Mouse (Mus musculus): ENCODE data around the gene Spats1. TPM values are rescaled to one million over a fixed set of nuclear protein-coding genes. Genes with fewer than 3 reads are reported as not detected.
"Not testable (repeated sequence)": the region's sequence is repeated elsewhere in the genome, so short reads cannot be mapped to it uniquely, and the experiment has no call there.

The Spats1 gene
- polyA plus RNA-seq, 1 experiment from 2014 or later: 1.8 TPM

DNA sequence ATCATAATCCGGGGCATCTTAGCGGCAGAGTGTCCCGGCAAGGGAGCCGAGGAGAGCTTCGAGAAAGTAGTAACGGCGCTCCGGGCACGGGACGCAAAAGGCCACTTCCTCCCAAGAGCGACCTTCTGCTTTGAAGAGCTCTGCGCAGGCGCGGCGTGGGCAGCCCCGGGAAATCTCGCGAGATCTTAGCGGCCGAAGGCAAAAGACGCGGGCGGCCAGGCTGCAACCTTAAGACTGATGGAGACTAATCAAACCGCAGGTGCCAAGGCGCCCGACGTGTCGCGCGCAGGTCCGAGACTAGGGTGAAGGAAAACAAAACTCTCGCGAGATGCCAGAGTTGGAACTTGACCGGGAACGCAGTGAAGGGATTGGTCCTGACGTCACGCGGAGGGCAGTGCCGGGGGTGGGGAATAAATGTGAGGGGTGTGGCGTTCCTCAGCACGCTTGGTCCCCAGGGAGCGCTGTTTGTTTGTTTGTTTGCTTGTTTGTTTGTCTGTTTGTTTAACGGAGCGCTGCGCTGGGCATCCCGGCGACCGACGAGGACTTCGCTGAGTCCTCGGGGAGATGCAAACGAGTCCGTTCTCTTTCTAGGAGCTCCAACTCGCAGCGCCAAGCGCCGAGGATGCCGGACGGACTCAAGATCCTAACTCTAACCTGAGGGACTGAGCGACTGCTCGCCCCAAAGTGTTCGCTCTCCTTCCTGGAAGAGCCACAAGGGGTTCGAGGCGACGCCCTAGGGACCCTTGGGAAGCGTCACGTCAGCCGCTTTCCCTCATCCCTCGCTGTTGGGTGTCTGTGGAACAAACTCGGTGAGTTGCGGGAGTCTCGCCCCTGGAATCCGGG is 41.6 kb downstream of the Spats1 start, which contains the start of gene Cdc5l:
Gene Cdc5l, minus strand, starts transcription at position 319 of the 843 bp plus-strand sequence.
- Histone ChIP-seq H3K27ac (replicated peaks) (peak within 1 kb of the TSS; percentile 94), H3K9me3 (no peaks in the 10 kb centered on the region), H3K36me3 (no peaks in the 10 kb centered on the region), H3K4me3 (peak within 1 kb of the TSS; percentile 61), H3K27me3 (no peaks in the 10 kb centered on the region), H3K4me2 (peak within 1 kb of the TSS; percentile 83), H3K9ac (peak within 1 kb of the TSS; percentile 73), H3K4me1 (replicated peaks) (peaks cover 29% of the 10 kb centered on the region)
- WGBS: under 1% methylated on average over 73 of the region's 73 CpGs
- peak; percentile 99 for ATAC-seq (ENCODE audit: low FRiP score, low read depth)

DNA sequence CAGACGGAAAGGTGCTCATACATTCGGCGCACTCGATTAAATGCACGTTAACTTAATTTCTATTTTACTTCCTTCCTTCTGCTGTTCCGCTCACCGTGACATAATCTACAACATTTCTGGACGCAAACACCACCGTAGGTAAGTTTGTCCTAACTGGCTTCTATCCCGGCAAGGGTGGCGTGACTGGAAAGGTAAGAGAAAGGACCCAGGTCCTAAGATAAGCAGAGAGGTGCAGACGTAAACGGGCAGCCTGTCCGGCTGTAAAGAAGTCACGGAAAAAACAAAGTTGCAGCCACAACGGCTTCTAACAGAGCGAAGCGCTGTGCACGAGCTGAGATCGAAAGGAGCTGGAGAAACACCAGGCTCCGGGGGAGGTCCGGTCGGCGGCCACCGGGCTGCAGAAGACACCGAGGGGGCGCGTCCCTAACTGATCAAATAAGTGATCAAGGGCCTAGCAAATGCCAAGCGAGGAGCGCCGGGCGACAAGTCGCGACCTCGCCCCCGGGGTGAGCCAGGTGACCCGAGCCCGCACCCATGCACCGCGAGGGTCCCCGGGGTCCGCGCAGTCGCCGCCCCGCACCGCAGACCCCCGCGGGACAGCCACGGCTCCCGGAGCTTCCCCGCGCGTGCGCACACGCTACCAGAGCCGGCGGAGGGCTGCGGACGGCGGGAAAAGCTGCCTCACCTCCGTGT is 42.4 kb downstream of the Spats1 start:
- Histone ChIP-seq H3K27ac (replicated peaks) (peak overlapping the region; percentile 94), H3K4me3 (peak overlapping the region; percentile 61), H3K9ac (peak overlapping the region; percentile 73), H3K36me3 (no peaks in the 10 kb centered on the region; the same call in 1 of the 2 replicates), H3K4me1 (replicated peaks) (peaks cover 29% of the 10 kb centered on the region), H3K4me2 (peak overlapping the region; percentile 83), H3K9me3 (no peaks in the 10 kb centered on the region), H3K27me3 (no peaks in the 10 kb centered on the region)
- ATAC-seq (ENCODE audit: low FRiP score, low read depth): peak; percentile 82
- WGBS: 1% methylated on average over 61 of the region's 62 CpGs

DNA sequence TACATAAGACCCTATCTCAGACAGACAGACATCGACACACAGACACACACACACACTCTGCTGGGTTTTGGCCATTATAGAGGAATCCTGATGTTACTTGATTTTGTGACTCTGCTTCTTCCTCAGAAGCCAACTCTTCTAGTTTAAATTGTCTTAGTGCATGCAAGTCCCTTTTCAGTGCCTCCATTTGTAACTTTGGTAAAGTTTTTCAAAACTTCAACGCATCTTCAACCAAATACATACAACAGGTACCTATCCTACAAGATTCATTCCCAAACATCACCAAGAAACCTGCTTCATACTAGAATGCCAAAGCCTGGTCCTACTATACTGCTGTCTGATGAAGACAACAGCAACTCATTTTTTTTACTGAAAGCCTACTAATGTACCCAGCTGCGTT is 43.2 kb downstream of the Spats1 start:
- Histone ChIP-seq H3K36me3 (peaks cover 6% of the 10 kb centered on the region; the same call in 1 of the 2 replicates), H3K27me3 (no peaks in the 10 kb centered on the region), H3K9ac (peak overlapping the region; percentile 73; the same call in 1 of the 2 replicates), H3K4me2 (peak overlapping the region; percentile 83), H3K9me3 (no peaks in the 10 kb centered on the region), H3K4me3 (peak overlapping the region; percentile 61), H3K4me1 (replicated peaks) (peaks cover 29% of the 10 kb centered on the region), H3K27ac (replicated peaks) (no peak overlapping the region)
- ATAC-seq (ENCODE audit: low FRiP score, low read depth): no peak
- 86% methylated on average over 3 of the region's 3 CpGs for WGBS

DNA sequence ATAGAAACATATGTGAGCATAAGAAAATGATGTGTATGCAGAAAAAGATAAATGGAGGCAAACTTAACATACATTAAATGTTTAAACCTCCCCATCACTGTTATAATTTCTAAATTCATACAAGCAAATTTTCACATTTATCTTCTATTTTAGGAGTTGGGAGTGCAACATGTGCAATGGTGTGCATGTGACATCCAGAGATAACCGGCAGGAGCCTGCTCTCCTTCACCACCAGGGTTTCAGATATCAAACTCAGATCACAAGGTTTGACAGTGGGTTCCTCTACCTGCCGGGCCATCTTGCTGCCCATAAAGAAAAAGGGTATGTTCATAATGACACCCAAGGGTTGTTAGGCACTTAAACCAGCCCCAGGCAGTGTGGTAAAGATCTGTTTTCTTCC is 57.8 kb downstream of the Spats1 start:
- H3K9ac ChIP-seq: no peak overlapping the region
- no peak for ATAC-seq (ENCODE audit: low FRiP score, low read depth)
- no peaks in the 10 kb centered on the region for H3K9me3 ChIP-seq
- WGBS: 89% methylated on average over 2 of the region's 2 CpGs
- H3K4me3 ChIP-seq: no peak overlapping the region
- H3K4me1 ChIP-seq (replicated peaks): no peaks in the 10 kb centered on the region
- H3K27me3 ChIP-seq: no peaks in the 10 kb centered on the region
- no peak overlapping the region for H3K27ac ChIP-seq (replicated peaks)
- no peak overlapping the region for H3K4me2 ChIP-seq
- peaks cover 57% of the 10 kb centered on the region for H3K36me3 ChIP-seq

DNA sequence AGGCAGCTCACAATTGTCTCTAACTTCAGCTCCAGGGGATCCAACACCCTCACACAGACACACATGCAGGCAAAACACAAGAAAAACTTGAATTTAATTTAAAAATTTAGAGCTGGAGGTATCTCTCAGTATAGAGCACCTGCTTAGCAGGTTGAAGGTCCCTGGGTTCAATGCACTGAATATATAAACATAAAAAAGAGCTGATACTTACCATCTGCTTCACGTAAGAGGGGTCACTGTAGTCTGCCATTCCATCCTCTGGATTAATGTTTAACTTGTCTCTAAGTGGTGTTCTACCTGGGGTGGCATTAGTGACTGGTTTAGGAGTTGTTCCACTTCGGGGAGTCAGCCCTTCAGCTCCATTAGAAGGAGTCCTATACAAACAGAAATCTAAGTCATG is 63.6 kb downstream of the Spats1 start:
- H3K9ac ChIP-seq; H3K27ac ChIP-seq (replicated peaks); H3K27me3 ChIP-seq; H3K4me1 ChIP-seq (replicated peaks); H3K4me2 ChIP-seq; H3K9me3 ChIP-seq; ATAC-seq (ENCODE audit: low FRiP score, low read depth); H3K4me3 ChIP-seq: not testable (repeated sequence)
- 92% methylated on average over 2 of the region's 2 CpGs for WGBS
- peaks cover 74% of the 10 kb centered on the region for H3K36me3 ChIP-seq

DNA sequence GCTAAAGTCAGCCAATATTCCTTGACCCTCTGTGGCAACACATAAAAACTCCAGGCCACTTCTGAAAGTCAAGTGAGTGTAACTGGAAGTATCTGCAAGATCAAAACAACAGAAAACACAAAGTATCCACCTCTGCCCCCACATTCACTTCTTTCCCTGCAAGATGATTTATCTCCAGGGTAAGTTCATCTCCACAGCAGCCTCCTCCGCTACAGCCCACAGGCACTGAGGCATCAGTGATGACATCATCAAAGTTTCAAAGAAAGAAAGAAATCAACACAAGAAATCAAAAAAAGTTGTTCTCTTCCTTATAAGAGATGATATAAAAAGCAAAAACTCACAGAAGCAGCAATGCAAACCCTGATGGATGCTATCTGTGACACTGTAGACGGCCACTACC is 66.5 kb downstream of the Spats1 start:
- H3K9me3 ChIP-seq: no peaks in the 10 kb centered on the region
- no peak for ATAC-seq (ENCODE audit: low FRiP score, low read depth)
- 83% methylated on average over 2 of the region's 2 CpGs for WGBS
- no peak overlapping the region for H3K4me2 ChIP-seq
- H3K4me3 ChIP-seq: no peak overlapping the region
- no peak overlapping the region for H3K9ac ChIP-seq
- H3K36me3 ChIP-seq: peaks cover 73% of the 10 kb centered on the region
- H3K27me3 ChIP-seq: no peaks in the 10 kb centered on the region
- H3K27ac ChIP-seq (replicated peaks): no peak overlapping the region
- no peaks in the 10 kb centered on the region for H3K4me1 ChIP-seq (replicated peaks)

DNA sequence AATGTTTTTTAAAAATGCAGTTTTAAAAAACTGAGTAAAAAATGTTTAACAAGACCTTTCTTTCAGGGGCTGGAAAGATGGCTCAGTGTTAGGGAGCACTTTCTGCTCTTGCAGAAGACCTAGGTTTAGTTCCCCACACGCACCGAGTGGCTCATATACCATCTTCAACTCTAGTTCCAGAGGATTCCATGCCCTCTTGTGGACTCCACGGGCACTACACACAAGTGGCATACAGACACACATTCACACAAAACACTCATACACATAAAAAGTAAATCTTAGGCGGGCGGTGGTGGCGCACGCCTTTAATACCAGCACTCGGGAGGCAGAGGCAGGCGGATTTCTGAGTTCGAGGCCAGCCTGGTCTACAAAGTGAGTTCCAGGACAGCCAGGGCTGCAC is 68.9 kb downstream of the Spats1 start:
- Histone ChIP-seq H3K27ac (replicated peaks) (no peak overlapping the region), H3K27me3 (no peaks in the 10 kb centered on the region), H3K9me3 (no peaks in the 10 kb centered on the region), H3K4me1 (replicated peaks) (peaks cover 4% of the 10 kb centered on the region; the same call in 1 of the 2 replicates), H3K4me2 (no peak overlapping the region), H3K9ac (no peak overlapping the region), H3K4me3 (no peak overlapping the region), H3K36me3 (peaks cover 57% of the 10 kb centered on the region)
- ATAC-seq (ENCODE audit: low FRiP score, low read depth): no peak
- WGBS: 95% methylated on average over 10 of the region's 10 CpGs

DNA sequence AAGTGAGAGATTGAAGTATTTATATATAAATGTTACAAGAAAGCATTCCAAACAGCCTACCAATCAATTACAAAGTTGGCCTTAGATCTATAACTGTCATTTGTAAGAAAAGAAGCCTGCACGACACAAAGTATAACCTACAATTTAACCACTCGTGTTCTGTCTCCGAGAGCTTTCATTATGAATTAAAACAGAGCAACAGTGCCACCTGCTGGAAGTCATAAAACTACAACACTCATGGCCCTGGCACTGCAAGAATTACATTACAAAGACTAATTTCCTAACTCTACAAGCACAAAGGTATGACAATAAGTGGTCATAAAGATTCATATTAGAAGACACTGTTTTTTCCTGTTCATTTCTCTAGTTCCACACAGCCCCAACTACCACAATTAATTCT is 72.0 kb downstream of the Spats1 start:
- H3K4me1 ChIP-seq (replicated peaks): peaks cover 8% of the 10 kb centered on the region; the same call in 1 of the 2 replicates
- no peak overlapping the region for H3K4me2 ChIP-seq
- peak; percentile 15; the same call in 1 of the 2 replicates for ATAC-seq (ENCODE audit: low FRiP score, low read depth)
- H3K4me3 ChIP-seq: no peak overlapping the region
- H3K9me3 ChIP-seq: no peaks in the 10 kb centered on the region
- WGBS: 8% methylated on average over 3 of the region's 3 CpGs
- no peaks in the 10 kb centered on the region for H3K27me3 ChIP-seq
- H3K27ac ChIP-seq (replicated peaks): no peak overlapping the region
- H3K9ac ChIP-seq: no peak overlapping the region
- H3K36me3 ChIP-seq: peaks cover 32% of the 10 kb centered on the region

DNA sequence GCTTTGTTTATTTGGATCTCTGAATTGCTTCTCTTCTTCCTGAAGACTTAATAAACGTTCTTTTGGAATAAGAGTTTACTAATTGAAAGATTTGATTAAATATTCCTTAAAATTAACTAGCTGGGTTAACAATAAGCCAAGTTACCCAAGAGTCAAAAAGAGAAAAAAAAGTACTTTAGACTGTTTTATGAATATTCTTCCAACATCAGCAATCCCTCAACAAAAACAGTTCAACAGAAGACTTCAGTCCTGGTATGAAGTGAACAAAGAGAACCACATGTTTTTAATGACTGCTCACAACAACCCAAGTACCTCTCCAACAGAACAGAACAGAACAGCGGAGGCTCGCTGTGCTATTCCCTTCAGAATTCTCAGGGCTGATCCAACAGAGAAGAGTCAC is 72.6 kb downstream of the Spats1 start:
- Histone ChIP-seq H3K4me2 (no peak overlapping the region), H3K9ac (no peak overlapping the region), H3K4me1 (replicated peaks) (peaks cover 8% of the 10 kb centered on the region; the same call in 1 of the 2 replicates), H3K36me3 (peaks cover 29% of the 10 kb centered on the region), H3K27ac (replicated peaks) (no peak overlapping the region), H3K9me3 (no peaks in the 10 kb centered on the region), H3K27me3 (no peaks in the 10 kb centered on the region), H3K4me3 (no peak overlapping the region)
- 82% methylated on average over 3 of the region's 3 CpGs for WGBS
- 0 out of 2 replicates have a peak, but pooled peaks have one; percentile 15 for ATAC-seq (ENCODE audit: low FRiP score, low read depth)

DNA sequence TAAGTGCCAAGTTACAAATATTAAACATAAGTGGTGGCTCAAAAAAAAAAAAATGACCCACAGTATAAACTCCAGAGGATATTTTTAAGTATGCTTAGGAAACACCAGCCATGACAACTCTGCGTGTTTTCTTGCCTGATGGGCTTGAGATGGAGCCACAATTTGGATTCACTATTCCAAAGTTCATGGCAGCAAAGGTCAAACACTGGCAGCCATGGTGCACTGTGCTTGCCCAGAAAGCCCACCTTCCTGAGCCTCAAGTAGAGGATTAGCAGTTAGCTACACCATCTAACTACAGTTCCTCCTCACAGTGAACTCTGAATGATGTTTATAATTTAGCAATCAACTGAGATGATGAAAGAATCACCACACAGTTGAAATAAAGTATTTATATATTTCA is 73.1 kb downstream of the Spats1 start:
- Histone ChIP-seq H3K9ac (no peak overlapping the region), H3K36me3 (peaks cover 24% of the 10 kb centered on the region), H3K4me2 (no peak overlapping the region), H3K27ac (replicated peaks) (no peak overlapping the region), H3K27me3 (no peaks in the 10 kb centered on the region), H3K4me1 (replicated peaks) (peaks cover 8% of the 10 kb centered on the region; the same call in 1 of the 2 replicates), H3K9me3 (no peaks in the 10 kb centered on the region), H3K4me3 (no peak overlapping the region)
- WGBS: 95% methylated on average over 1 of the region's 1 CpGs
- ATAC-seq (ENCODE audit: low FRiP score, low read depth): no peak

DNA sequence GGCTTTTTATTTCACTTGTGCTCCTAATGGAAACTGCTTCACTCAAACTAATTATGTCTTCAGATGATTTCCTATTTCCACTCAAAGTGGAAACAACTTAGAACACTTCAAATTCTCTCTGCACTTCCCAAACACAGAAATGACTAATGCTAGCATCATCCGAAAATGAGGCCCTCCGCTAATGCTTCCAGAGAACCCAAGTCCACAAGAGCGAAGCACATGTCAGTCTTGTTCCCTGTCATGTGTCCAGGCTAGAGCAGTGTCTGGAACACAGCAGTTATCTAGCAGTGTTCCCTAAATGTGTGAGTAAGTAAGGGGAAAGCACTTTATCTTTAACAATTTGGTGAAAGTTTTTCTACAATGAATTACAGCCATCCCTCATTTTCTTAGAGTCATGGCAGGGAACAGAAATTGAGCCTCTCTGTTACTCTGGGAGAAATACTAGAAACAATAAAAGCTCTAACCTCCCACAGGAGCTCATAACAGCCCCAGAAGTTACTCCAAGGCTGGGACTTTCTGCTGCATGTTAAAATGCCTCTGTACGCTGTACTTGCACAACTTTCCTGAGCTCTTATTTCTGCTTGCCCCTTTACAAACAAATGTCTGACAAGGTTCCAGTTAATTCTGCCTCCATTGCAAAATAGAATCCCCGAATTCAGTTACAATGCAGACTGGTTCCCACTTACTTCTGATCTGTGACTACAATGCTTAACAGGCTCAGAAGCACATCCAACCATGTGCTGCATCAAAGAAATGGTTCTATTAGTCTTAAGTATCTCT is 73.9 kb downstream of the Spats1 start:
- H3K36me3 ChIP-seq: peaks cover 22% of the 10 kb centered on the region; the same call in 1 of the 2 replicates
- no peak for ATAC-seq (ENCODE audit: low FRiP score, low read depth)
- no peak overlapping the region for H3K4me2 ChIP-seq
- WGBS: 92% methylated on average over 5 of the region's 5 CpGs
- H3K9ac ChIP-seq: no peak overlapping the region
- H3K9me3 ChIP-seq: no peaks in the 10 kb centered on the region
- H3K27ac ChIP-seq (replicated peaks): no peak overlapping the region
- no peak overlapping the region for H3K4me3 ChIP-seq
- H3K4me1 ChIP-seq (replicated peaks): peaks cover 8% of the 10 kb centered on the region; the same call in 1 of the 2 replicates
- no peaks in the 10 kb centered on the region for H3K27me3 ChIP-seq

All from hindbrain, embryonic 15.5 days (tissue).